Mouse (Mus musculus): ENCODE data around the gene Dennd6a. TPM values are rescaled to one million over a fixed set of nuclear protein-coding genes. Genes with fewer than 3 reads are reported as not detected.

The Dennd6a gene
- polyA plus RNA-seq, 1 experiment from 2014 or later: 35.1 TPM

Other genes with a start within 250 kb of the Dennd6a start
- 20.8 and 24.0 TPM in 2 replicates for gene Slmap, start 38.9 kb upstream of the Dennd6a start, polyA plus RNA-seq (2014; fragmentation: Nextera tagmentation; extraction: Ambion mirVana)
- gene Arf4, start 64.2 kb downstream of the Dennd6a start, polyA plus RNA-seq (2014; fragmentation: Nextera tagmentation; extraction: Ambion mirVana): 639 and 672 TPM in 2 replicates
- 13.3 and 14.4 TPM in 2 replicates for gene Pde12, start 96.0 kb downstream of the Dennd6a start, polyA plus RNA-seq (2014; fragmentation: Nextera tagmentation; extraction: Ambion mirVana)
- 0.10 TPM in 1 of 2 replicates, not detected in the other for gene Dnah12, start 119.4 kb downstream of the Dennd6a start, polyA plus RNA-seq (2014; fragmentation: Nextera tagmentation; extraction: Ambion mirVana)

All from hindbrain, embryonic 11.5 days (tissue).